Mouse (Mus musculus): ENCODE results near the gene Otud7a. TPM values are rescaled to one million over a fixed set of nuclear protein-coding genes. Genes with fewer than 3 reads are reported as not detected.

Otud7a gene
- polyA plus RNA-seq (2012; ENCODE audit: insufficient read depth, insufficient read length, missing spikeins) = not detected in 2 replicates

GRCm38 (mm10) chr7:63444484-63445345, at the start of gene Otud7a:
Gene Otud7a (plus strand): TSS chr7:63444751.
- Histone ChIP-seq H3K4me3 (ENCODE audit: insufficient read depth, low read depth, low read length) (peak within 1 kb of the TSS; percentile 40), H3K4me1 (ENCODE audit: control insufficient read depth, insufficient read depth, insufficient read length, low read length) (no peaks in the 10 kb centered on the region), H3K27ac (replicated peaks; ENCODE audit: low read depth, low read length) (no peak within 1 kb of the TSS)

GRCm38 (mm10) chr7:63405988-63406387, 38.6 kb upstream of the Otud7a start:
- no peaks in the 10 kb centered on the region for H3K4me1 ChIP-seq (ENCODE audit: control insufficient read depth, insufficient read depth, insufficient read length, low read length)
- H3K4me3 ChIP-seq (ENCODE audit: insufficient read depth, low read depth, low read length) = no peak overlapping the region
- H3K27ac ChIP-seq (replicated peaks; ENCODE audit: low read depth, low read length) = no peak overlapping the region

- Histone ChIP-seq H3K4me3 (ENCODE audit: insufficient read depth, low read depth, low read length) (0 out of 2 replicates have a peak overlapping the region, but pooled peaks have one; percentile 40), H3K4me1 (ENCODE audit: control insufficient read depth, insufficient read depth, insufficient read length, low read length) (no peaks in the 10 kb centered on the region), H3K27ac (replicated peaks; ENCODE audit: low read depth, low read length) (no peak overlapping the region)
These were observed 772 bp downstream of the Otud7a start for GRCm38 (mm10) chr7:63445346-63445700.

GRCm38 (mm10) chr7:63446951-63447350, 2.4 kb downstream of the Otud7a start:
- H3K4me3 ChIP-seq (ENCODE audit: insufficient read depth, low read depth, low read length) = no peak overlapping the region
- no peak overlapping the region for H3K27ac ChIP-seq (replicated peaks; ENCODE audit: low read depth, low read length)
- no peaks in the 10 kb centered on the region for H3K4me1 ChIP-seq (ENCODE audit: control insufficient read depth, insufficient read depth, insufficient read length, low read length)

GRCm38 (mm10) chr7:63455228-63455627, 10.7 kb downstream of the Otud7a start:
- Histone ChIP-seq H3K4me3 (ENCODE audit: insufficient read depth, low read depth, low read length) (no peak overlapping the region), H3K4me1 (ENCODE audit: control insufficient read depth, insufficient read depth, insufficient read length, low read length) (no peaks in the 10 kb centered on the region), H3K27ac (replicated peaks; ENCODE audit: low read depth, low read length) (no peak overlapping the region)

- H3K27ac ChIP-seq (replicated peaks; ENCODE audit: low read depth, low read length) = no peak overlapping the region
- no peaks in the 10 kb centered on the region for H3K4me1 ChIP-seq (ENCODE audit: control insufficient read depth, insufficient read depth, insufficient read length, low read length)
- H3K4me3 ChIP-seq (ENCODE audit: insufficient read depth, low read depth, low read length) = no peak overlapping the region
These were observed 17.7 kb downstream of the Otud7a start for GRCm38 (mm10) chr7:63462234-63462633.

- Histone ChIP-seq H3K27ac (replicated peaks; ENCODE audit: low read depth, low read length) (no peak overlapping the region), H3K4me3 (ENCODE audit: insufficient read depth, low read depth, low read length) (no peak overlapping the region), H3K4me1 (ENCODE audit: control insufficient read depth, insufficient read depth, insufficient read length, low read length) (no peaks in the 10 kb centered on the region)
These were observed 18.1 kb downstream of the Otud7a start for GRCm38 (mm10) chr7:63462684-63463083.

- Histone ChIP-seq H3K27ac (replicated peaks; ENCODE audit: low read depth, low read length) (no peak overlapping the region), H3K4me3 (ENCODE audit: insufficient read depth, low read depth, low read length) (no peak overlapping the region), H3K4me1 (ENCODE audit: control insufficient read depth, insufficient read depth, insufficient read length, low read length) (no peaks in the 10 kb centered on the region)
These were observed 22.2 kb downstream of the Otud7a start for GRCm38 (mm10) chr7:63466729-63467128.

- no peak overlapping the region for H3K27ac ChIP-seq (replicated peaks; ENCODE audit: low read depth, low read length)
- H3K4me1 ChIP-seq (ENCODE audit: control insufficient read depth, insufficient read depth, insufficient read length, low read length) = no peaks in the 10 kb centered on the region
These were observed 23.7 kb downstream of the Otud7a start for GRCm38 (mm10) chr7:63468258-63468657.

GRCm38 (mm10) chr7:63483091-63483490, 38.5 kb downstream of the Otud7a start:
- H3K4me1 ChIP-seq (ENCODE audit: control insufficient read depth, insufficient read depth, insufficient read length, low read length) = no peaks in the 10 kb centered on the region
- no peak overlapping the region for H3K27ac ChIP-seq (replicated peaks; ENCODE audit: low read depth, low read length)
- H3K4me3 ChIP-seq (ENCODE audit: insufficient read depth, low read depth, low read length) = no peak overlapping the region

More at GRCm38 (mm10) chr7:63468258-63468657, 23.7 kb downstream of the Otud7a start:
- H3K4me3 ChIP-seq (ENCODE audit: insufficient read depth, low read depth, low read length) = no peak overlapping the region

GRCm38 (mm10) chr7:63497051-63497547, 52.5 kb downstream of the Otud7a start:
- H3K27ac ChIP-seq (replicated peaks; ENCODE audit: low read depth, low read length) = no peak overlapping the region
- no peaks in the 10 kb centered on the region for H3K4me1 ChIP-seq (ENCODE audit: control insufficient read depth, insufficient read depth, insufficient read length, low read length)
- H3K4me3 ChIP-seq (ENCODE audit: insufficient read depth, low read depth, low read length) = no peak overlapping the region

- H3K4me3 ChIP-seq (ENCODE audit: insufficient read depth, low read depth, low read length) = no peak overlapping the region
- H3K27ac ChIP-seq (replicated peaks; ENCODE audit: low read depth, low read length) = no peak overlapping the region
- H3K4me1 ChIP-seq (ENCODE audit: control insufficient read depth, insufficient read depth, insufficient read length, low read length) = no peaks in the 10 kb centered on the region
These were observed 59.7 kb downstream of the Otud7a start for GRCm38 (mm10) chr7:63504202-63504601.

GRCm38 (mm10) chr7:63508079-63508478, 63.5 kb downstream of the Otud7a start:
- Histone ChIP-seq H3K27ac (replicated peaks; ENCODE audit: low read depth, low read length) (no peak overlapping the region), H3K4me3 (ENCODE audit: insufficient read depth, low read depth, low read length) (no peak overlapping the region), H3K4me1 (ENCODE audit: control insufficient read depth, insufficient read depth, insufficient read length, low read length) (no peaks in the 10 kb centered on the region)

- Histone ChIP-seq H3K27ac (replicated peaks; ENCODE audit: low read depth, low read length) (no peak overlapping the region), H3K4me3 (ENCODE audit: insufficient read depth, low read depth, low read length) (no peak overlapping the region), H3K4me1 (ENCODE audit: control insufficient read depth, insufficient read depth, insufficient read length, low read length) (no peaks in the 10 kb centered on the region)
These were observed 65.3 kb downstream of the Otud7a start for GRCm38 (mm10) chr7:63509825-63510224.

GRCm38 (mm10) chr7:63511458-63511857, 66.9 kb downstream of the Otud7a start:
- Histone ChIP-seq H3K4me3 (ENCODE audit: insufficient read depth, low read depth, low read length) (no peak overlapping the region), H3K27ac (replicated peaks; ENCODE audit: low read depth, low read length) (no peak overlapping the region), H3K4me1 (ENCODE audit: control insufficient read depth, insufficient read depth, insufficient read length, low read length) (no peaks in the 10 kb centered on the region)

GRCm38 (mm10) chr7:63512561-63512960, 68.0 kb downstream of the Otud7a start:
- Histone ChIP-seq H3K4me3 (ENCODE audit: insufficient read depth, low read depth, low read length) (no peak overlapping the region), H3K4me1 (ENCODE audit: control insufficient read depth, insufficient read depth, insufficient read length, low read length) (no peaks in the 10 kb centered on the region), H3K27ac (replicated peaks; ENCODE audit: low read depth, low read length) (no peak overlapping the region)
